Mouse (Mus musculus) cerebellum, postnatal 10 days (tissue): ENCODE measurements around the gene Zdhhc22.

Experiments used
- DNase-seq, 2 experiments: peaks; one replicate each; pipeline ENCODE4 v3.0.0; 2021; ENCODE audit warnings: mixed read lengths in 2 of 2

Zdhhc22 gene

GRCm38 (mm10) chr12:86989890-86990754 is at the start of gene Zdhhc22:
Gene Zdhhc22, minus strand, starts transcription at chr12:86990430.
- peak; percentile 83 to 86 for DNase-seq

- DNase-seq: no peak
Measured at GRCm38 (mm10) chr12:87036631-87037030, 46.4 kb upstream of the Zdhhc22 start.

GRCm38 (mm10) chr12:87031163-87031763 is 41.0 kb upstream of the Zdhhc22 start:
- peak; percentile 83 to 89 for DNase-seq

GRCm38 (mm10) chr12:87029251-87029976 is 39.2 kb upstream of the Zdhhc22 start:
- peak; percentile 87 to 90 for DNase-seq

- DNase-seq: no peak
Measured at GRCm38 (mm10) chr12:87028068-87028467, 37.8 kb upstream of the Zdhhc22 start.

GRCm38 (mm10) chr12:87027391-87027790 is 37.2 kb upstream of the Zdhhc22 start:
- peak; percentile 48 to 49 for DNase-seq

- DNase-seq: peak in 1 of 2 experiments; percentile 63
Measured at GRCm38 (mm10) chr12:87026871-87027240, 36.6 kb upstream of the Zdhhc22 start.

GRCm38 (mm10) chr12:87026109-87026870 is 36.1 kb upstream of the Zdhhc22 start:
- peak; percentile 82 to 86 for DNase-seq

GRCm38 (mm10) chr12:87023456-87023855 is 33.2 kb upstream of the Zdhhc22 start:
- no peak for DNase-seq

GRCm38 (mm10) chr12:87022006-87022405 is 31.8 kb upstream of the Zdhhc22 start:
- DNase-seq: no peak

- DNase-seq: no peak
Measured at GRCm38 (mm10) chr12:87021040-87021439, 30.8 kb upstream of the Zdhhc22 start, which contains the start of gene Tmem63c. Gene Tmem63c, plus strand, starts transcription at chr12:87021340.

- peak; percentile 90 to 95 for DNase-seq
Measured at GRCm38 (mm10) chr12:87018756-87019155, 28.5 kb upstream of the Zdhhc22 start.

GRCm38 (mm10) chr12:87017041-87017440 is 26.8 kb upstream of the Zdhhc22 start:
- peak; percentile 70 to 75 for DNase-seq

- no peak for DNase-seq
Measured at GRCm38 (mm10) chr12:87004596-87004995, 14.4 kb upstream of the Zdhhc22 start.

GRCm38 (mm10) chr12:87003606-87004005 is 13.4 kb upstream of the Zdhhc22 start:
- no peak for DNase-seq

GRCm38 (mm10) chr12:87002815-87003214 is 12.6 kb upstream of the Zdhhc22 start:
- no peak for DNase-seq

GRCm38 (mm10) chr12:87002209-87002608 is 12.0 kb upstream of the Zdhhc22 start:
- no peak for DNase-seq

- peak in 1 of 2 experiments; percentile 47 for DNase-seq
Measured at GRCm38 (mm10) chr12:87000840-87001176, 10.6 kb upstream of the Zdhhc22 start.

GRCm38 (mm10) chr12:87000151-87000839 is 10.1 kb upstream of the Zdhhc22 start:
- peak; percentile 56 to 84 for DNase-seq

GRCm38 (mm10) chr12:86999283-86999820 is 9.1 kb upstream of the Zdhhc22 start:
- DNase-seq: peak in 1 of 2 experiments; percentile 60

GRCm38 (mm10) chr12:86998699-86999098 is 8.5 kb upstream of the Zdhhc22 start:
- no peak for DNase-seq

- DNase-seq: no peak
Measured at GRCm38 (mm10) chr12:86995931-86996330, 5.7 kb upstream of the Zdhhc22 start.
